8 mouse cellular contexts compared by ENCODE assay signal in genomic region chr8:120665726-120666455, GRCm38 (mm10). TPM values are rescaled to one million over a fixed set of nuclear protein-coding genes. Genes with fewer than 3 reads are reported as not detected.
A peak's percentile ranks its signal among the peaks of the same experiment; 100 is the strongest.
DNase-seq lines count a peak whose midpoint lies in the region; ATAC-seq and TF ChIP-seq lines count a peak whose summit lies in the region.

No protein-coding gene starts in this region.

- DNase-seq in heart, postnatal 14 days: no peak
- DNase-seq in layer of hippocampus, adult 11-12 months (ENCODE audit: low spot score): no peak
- no peak for DNase-seq in left cerebral cortex, adult 8-10 months (ENCODE audit: low spot score in 2 of 2)

- TF ChIP-seq CTCF in E14TG2a.4 (conservative IDR thresholded peaks at IDR 0.05; ENCODE audit: low read length): peak; percentile 82
- no peak for TF ChIP-seq CTCF in olfactory bulb, adult 2 months (IDR thresholded peaks at IDR 0.05; ENCODE audit: insufficient read depth, low read depth, low read length)

- H3K27ac ChIP-seq in heart, embryonic 13.5 days (replicated peaks): no peak overlapping the region
- no peak overlapping the region for H3K27ac ChIP-seq in embryonic facial prominence, embryonic 15.5 days (replicated peaks)
- no peak overlapping the region for H3K27ac ChIP-seq in limb, embryonic 13.5 days
- H3K27ac ChIP-seq in olfactory bulb, adult 2 months (ENCODE audit: insufficient read depth, low read depth, low read length): no peak overlapping the region

- H3K36me3 ChIP-seq in heart, embryonic 13.5 days: peaks cover 21% of the 10 kb centered on the region
- H3K36me3 ChIP-seq in E14TG2a.4 (ENCODE audit: insufficient read depth, low read length): peaks cover 71% of the 10 kb centered on the region
- H3K36me3 ChIP-seq in embryonic facial prominence, embryonic 15.5 days: peaks cover 11% of the 10 kb centered on the region
- H3K36me3 ChIP-seq in limb, embryonic 13.5 days: peaks cover 20% of the 10 kb centered on the region

- WGBS in heart, embryonic 13.5 days: 67% methylated on average over 3 of the region's 3 CpGs
- WGBS in embryonic facial prominence, embryonic 15.5 days: 66% methylated on average over 3 of the region's 3 CpGs
- WGBS in limb, embryonic 13.5 days: 73% methylated on average over 3 of the region's 3 CpGs
- 51% methylated on average over 3 of the region's 3 CpGs for WGBS in olfactory bulb, adult 2 months

- ATAC-seq in heart, embryonic 13.5 days (ENCODE audit: extremely low read depth, insufficient number of reproducible peaks, low FRiP score, low TSS enrichment): no peak
- ATAC-seq in embryonic facial prominence, embryonic 15.5 days (ENCODE audit: insufficient number of reproducible peaks, low FRiP score, low TSS enrichment, low read depth): no peak
- no peak for ATAC-seq in limb, embryonic 13.5 days (ENCODE audit: low FRiP score, low read depth)

- H3K27me3 ChIP-seq in heart, embryonic 13.5 days (replicated peaks): no peaks in the 10 kb centered on the region
- H3K27me3 ChIP-seq in E14TG2a.4 (ENCODE audit: insufficient read depth, low read length): no peaks in the 10 kb centered on the region
- no peaks in the 10 kb centered on the region for H3K27me3 ChIP-seq in embryonic facial prominence, embryonic 15.5 days
- no peaks in the 10 kb centered on the region for H3K27me3 ChIP-seq in limb, embryonic 13.5 days

- peak overlapping the region; percentile 91 for H3K4me3 ChIP-seq in heart, embryonic 13.5 days
- peak overlapping the region; percentile 100 for H3K4me3 ChIP-seq in E14TG2a.4 (replicated peaks; ENCODE audit: low read length)
- H3K4me3 ChIP-seq in embryonic facial prominence, embryonic 15.5 days (replicated peaks): peak overlapping the region; percentile 99
- peak overlapping the region; percentile 97 for H3K4me3 ChIP-seq in limb, embryonic 13.5 days
- H3K4me3 ChIP-seq in olfactory bulb, adult 2 months (ENCODE audit: insufficient read depth, low read depth, low read length): 0 out of 2 replicates have a peak overlapping the region, but pooled peaks have one; percentile 2

- peaks cover 56% of the 10 kb centered on the region for H3K4me1 ChIP-seq in heart, embryonic 13.5 days
- H3K4me1 ChIP-seq in E14TG2a.4 (replicated peaks; ENCODE audit: low read depth, low read length): peaks cover 79% of the 10 kb centered on the region
- peaks cover 46% of the 10 kb centered on the region for H3K4me1 ChIP-seq in embryonic facial prominence, embryonic 15.5 days
- peaks cover 41% of the 10 kb centered on the region for H3K4me1 ChIP-seq in limb, embryonic 13.5 days
- peaks cover 38% of the 10 kb centered on the region for H3K4me1 ChIP-seq in olfactory bulb, adult 2 months (ENCODE audit: control insufficient read depth, insufficient read depth, low read length)

- no peak for TF ChIP-seq POLR2A in olfactory bulb, adult 2 months (IDR thresholded peaks at IDR 0.05; ENCODE audit: insufficient read depth, low read depth, low read length)

- no peaks in the 10 kb centered on the region for H3K9me3 ChIP-seq in heart, embryonic 13.5 days
- no peaks in the 10 kb centered on the region for H3K9me3 ChIP-seq in E14TG2a.4 (ENCODE audit: low read length)
- no peaks in the 10 kb centered on the region for H3K9me3 ChIP-seq in embryonic facial prominence, embryonic 15.5 days (replicated peaks)
- no peaks in the 10 kb centered on the region for H3K9me3 ChIP-seq in limb, embryonic 13.5 days

- intact Hi-C loops in heart, postnatal 14 days (cut with DNase I): loop anchor here (5.0 kb wide), 1 partner anchor 911 kb away; the partner anchor contains the start of gene Fbxo31

- peak overlapping the region; percentile 98 for H3K9ac ChIP-seq in heart, embryonic 13.5 days
- no peak overlapping the region for H3K9ac ChIP-seq in embryonic facial prominence, embryonic 15.5 days
- H3K9ac ChIP-seq in limb, embryonic 13.5 days: peak overlapping the region; percentile 98

- peak overlapping the region; percentile 71 for H3K4me2 ChIP-seq in heart, embryonic 13.5 days
- peak overlapping the region; percentile 85 for H3K4me2 ChIP-seq in embryonic facial prominence, embryonic 15.5 days (replicated peaks)
- peak overlapping the region; percentile 89 for H3K4me2 ChIP-seq in limb, embryonic 13.5 days (replicated peaks)

RNA-seq across cellular contexts. Expression of gene Gm27021, which starts 2.0 kb away (rescaled TPM):
- polyA plus RNA-seq in heart, embryonic 13.5 days (2015; fragmentation: Nextera tagmentation; extraction: Ambion mirVana): 2.0 and 2.3 TPM in 2 replicates
- not detected for total RNA-seq in heart, postnatal 14 days (2021)
- 0.67 and 6.2 TPM in 2 replicates for polyA plus RNA-seq in embryonic facial prominence, embryonic 15.5 days (2015; fragmentation: Nextera tagmentation; extraction: Ambion mirVana)
- polyA plus RNA-seq in limb, embryonic 13.5 days (2015; fragmentation: Nextera tagmentation; extraction: Ambion mirVana): 5.5 and 7.8 TPM in 2 replicates
- not detected in 2 replicates for polyA plus RNA-seq in olfactory bulb, adult 2 months (2012; ENCODE audit: insufficient read depth, insufficient read length, low replicate concordance, missing spikeins)
- 1 to 10 TPM in 1 of 4 experiments, under 1 TPM in 1, not detected in 2; 0.62 to 1.2 TPM for total RNA-seq in left cerebral cortex, adult 8-10 months (2022)

RNA-seq across cellular contexts. Expression of gene Cox4i1, which starts 2.1 kb away (rescaled TPM):
- polyA plus RNA-seq in heart, embryonic 13.5 days (2015; fragmentation: Nextera tagmentation; extraction: Ambion mirVana): 1,738 and 2,034 TPM in 2 replicates
- 1,000 to 10,000 TPM; 4,230 to 4,270 TPM for total RNA-seq in heart, postnatal 14 days (2021)
- 1,008 and 1,040 TPM in 2 replicates for polyA plus RNA-seq in embryonic facial prominence, embryonic 15.5 days (2015; fragmentation: Nextera tagmentation; extraction: Ambion mirVana)
- polyA plus RNA-seq in limb, embryonic 13.5 days (2015; fragmentation: Nextera tagmentation; extraction: Ambion mirVana): 928 and 970 TPM in 2 replicates
- polyA plus RNA-seq in olfactory bulb, adult 2 months (2012; ENCODE audit: insufficient read depth, insufficient read length, low replicate concordance, missing spikeins): 424 TPM in 1 of 2 replicates, not detected in the other
- 1,000 to 10,000 TPM; 1,070 to 1,158 (median 1,126) TPM for total RNA-seq in left cerebral cortex, adult 8-10 months (2022)

RNA-seq across cellular contexts. Expression of gene Emc8, which starts 2.5 kb away (rescaled TPM):
- 164 and 174 TPM in 2 replicates for polyA plus RNA-seq in heart, embryonic 13.5 days (2015; fragmentation: Nextera tagmentation; extraction: Ambion mirVana)
- total RNA-seq in heart, postnatal 14 days (2021): 10 to 100 TPM; 47.7 to 58.4 TPM
- polyA plus RNA-seq in embryonic facial prominence, embryonic 15.5 days (2015; fragmentation: Nextera tagmentation; extraction: Ambion mirVana): 220 and 225 TPM in 2 replicates
- polyA plus RNA-seq in limb, embryonic 13.5 days (2015; fragmentation: Nextera tagmentation; extraction: Ambion mirVana): 243 and 248 TPM in 2 replicates
- 399 TPM in 1 of 2 replicates, not detected in the other for polyA plus RNA-seq in olfactory bulb, adult 2 months (2012; ENCODE audit: insufficient read depth, insufficient read length, low replicate concordance, missing spikeins)
- total RNA-seq in left cerebral cortex, adult 8-10 months (2022): 10 to 100 TPM; 60.5 to 72.0 (median 69.4) TPM

RNA-seq across cellular contexts. Expression of gene 1190005I06Rik, which starts 18.5 kb away (rescaled TPM):
- 3.3 and 3.6 TPM in 2 replicates for polyA plus RNA-seq in heart, embryonic 13.5 days (2015; fragmentation: Nextera tagmentation; extraction: Ambion mirVana)
- total RNA-seq in heart, postnatal 14 days (2021): 1 to 10 TPM; 3.7 to 4.0 TPM
- polyA plus RNA-seq in embryonic facial prominence, embryonic 15.5 days (2015; fragmentation: Nextera tagmentation; extraction: Ambion mirVana): 8.3 and 10.1 TPM in 2 replicates
- 7.4 and 8.0 TPM in 2 replicates for polyA plus RNA-seq in limb, embryonic 13.5 days (2015; fragmentation: Nextera tagmentation; extraction: Ambion mirVana)
- polyA plus RNA-seq in olfactory bulb, adult 2 months (2012; ENCODE audit: insufficient read depth, insufficient read length, low replicate concordance, missing spikeins): not detected in 2 replicates
- total RNA-seq in left cerebral cortex, adult 8-10 months (2022): 10 to 100 TPM; 11.8 to 16.6 (median 14.4) TPM

Comparison
In these comparisons a context has a peak if more than half of its experiments do, and no peak if none do; other contexts are left out.
1. H3K4me3 ChIP-seq: peak in every context shown above with its lines; median percentile 100 in E14TG2a.4; 99 in embryonic facial prominence, embryonic 15.5 days; 97 in limb, embryonic 13.5 days; 91 in heart, embryonic 13.5 days; 2 in olfactory bulb, adult 2 months.